Mouse (Mus musculus) limb, embryonic 11.5 days (tissue): ENCODE data around the gene Galnt17. TPM values are rescaled to one million over a fixed set of nuclear protein-coding genes. Genes with fewer than 3 reads are reported as not detected.

Experiments
- ATAC-seq: fragments of 200-750 bp; cut with Nextera tagmentation; 2 replicates; pipeline ENCODE4 v1.8.0; 2017; ENCODE audit warnings: low read depth; ENCODE audit not compliant: insufficient number of reproducible peaks, low FRiP score, low TSS enrichment
- DNase-seq: peaks from one replicate; pipeline ENCODE4 v3.0.0-alpha.2; 2015; ENCODE audit warnings: low spot score
- H3K27ac ChIP-seq: fragments of 300-500 bp; sonication (generic); replicated peaks from 2 replicates; pipeline ENCODE4 v1.5.1; 2014; ENCODE audit warnings: low read depth, mild to moderate bottlenecking, low read length
- H3K27me3 ChIP-seq: fragments of 300-500 bp; sonication (generic); 2 replicates; pipeline ENCODE4 v1.6.1; 2014; ENCODE audit warnings: mild to moderate bottlenecking, low read length, mixed read lengths; ENCODE audit not compliant: control insufficient read depth, insufficient read depth
- H3K36me3 ChIP-seq: fragments of 300-500 bp; sonication (generic); 2 replicates; pipeline ENCODE4 v1.6.1; 2014; ENCODE audit warnings: mild to moderate bottlenecking, low read length, moderate library complexity, mixed read lengths; ENCODE audit not compliant: control insufficient read depth, insufficient read depth
- H3K4me1 ChIP-seq: fragments of 300-500 bp; sonication (generic); 2 replicates; pipeline ENCODE4 v1.6.1; 2014; ENCODE audit warnings: low read length, mixed read lengths; ENCODE audit not compliant: control insufficient read depth, insufficient read depth
- H3K4me2 ChIP-seq: fragments of 300-500 bp; sonication (generic); 2 replicates; pipeline ENCODE4 v1.6.1; 2014; ENCODE audit warnings: low read depth, mild to moderate bottlenecking, moderate library complexity; ENCODE audit not compliant: severe bottlenecking
- H3K4me3 ChIP-seq: fragments of 300-500 bp; sonication (generic); 2 replicates; pipeline ENCODE4 v1.5.1; 2014; ENCODE audit warnings: low read depth, low read length
- H3K9ac ChIP-seq: fragments of 300-500 bp; sonication (generic); 2 replicates; pipeline ENCODE4 v1.6.1; 2014; ENCODE audit warnings: mild to moderate bottlenecking, low read length
- H3K9me3 ChIP-seq: fragments of 300-500 bp; sonication (generic); 2 replicates; pipeline ENCODE4 v1.6.1; 2016; ENCODE audit warnings: low read length; ENCODE audit not compliant: control insufficient read depth
- WGBS: fragments of 180-500 bp; shearing (Covaris S2); extraction: QIAGEN DNeasy Blood & Tissue Kit; methylation state at CpG from one replicate; pipeline ENCODE4 v1.1.7; 2014; 5-methylcytosine and 5-hydroxymethylcytosine counted together
- polyA plus RNA-seq: library from polyadenylated mRNA; unstranded; fragments of >200 nt; fragmentation: Nextera tagmentation; extraction: Ambion mirVana; gene quantifications from 2 replicates; pipeline ENCODE4 v1.2.1, GENCODE M21; 2014

Gene Galnt17
- polyA plus RNA-seq, 1 experiment from 2014 or later: 1.1 TPM

DNA sequence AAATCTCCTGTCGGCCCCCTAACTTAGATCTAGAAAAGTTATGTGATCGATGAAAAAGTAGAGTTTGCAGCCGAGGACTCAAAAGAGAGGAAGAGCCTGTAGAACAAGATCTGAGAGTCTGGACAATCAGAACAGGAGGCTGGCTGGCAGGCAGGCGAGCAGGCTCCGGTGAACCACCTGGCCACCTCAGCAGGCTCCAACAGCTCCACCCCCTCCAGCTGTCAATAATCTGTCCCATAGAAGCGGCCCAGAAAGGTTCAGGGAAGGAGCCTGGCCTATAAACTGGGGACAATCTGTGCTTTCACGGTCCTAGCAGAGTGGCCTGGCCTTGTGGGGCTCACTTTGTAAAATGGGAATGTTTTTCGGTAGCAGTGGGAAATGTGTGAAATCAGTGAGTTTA lies 437.2 kb downstream of the Galnt17 start:
- Histone ChIP-seq H3K4me3 (no peak overlapping the region), H3K4me2 (no peak overlapping the region), H3K27ac (no peak overlapping the region), H3K36me3 (no peaks in the 10 kb centered on the region), H3K4me1 (no peaks in the 10 kb centered on the region), H3K9ac (no peak overlapping the region), H3K27me3 (no peaks in the 10 kb centered on the region), H3K9me3 (no peaks in the 10 kb centered on the region; the same call in 1 of the 2 replicates)
- 50% methylated on average over 8 of the region's 8 CpGs for WGBS
- no peak for DNase-seq
- no peak for ATAC-seq

GRCm38 (mm10) chr5:130869869-130870268 lies 438.4 kb downstream of the Galnt17 start:
- no peaks in the 10 kb centered on the region for H3K27me3 ChIP-seq
- WGBS: 91% methylated on average over 1 of the region's 1 CpGs

DNA sequence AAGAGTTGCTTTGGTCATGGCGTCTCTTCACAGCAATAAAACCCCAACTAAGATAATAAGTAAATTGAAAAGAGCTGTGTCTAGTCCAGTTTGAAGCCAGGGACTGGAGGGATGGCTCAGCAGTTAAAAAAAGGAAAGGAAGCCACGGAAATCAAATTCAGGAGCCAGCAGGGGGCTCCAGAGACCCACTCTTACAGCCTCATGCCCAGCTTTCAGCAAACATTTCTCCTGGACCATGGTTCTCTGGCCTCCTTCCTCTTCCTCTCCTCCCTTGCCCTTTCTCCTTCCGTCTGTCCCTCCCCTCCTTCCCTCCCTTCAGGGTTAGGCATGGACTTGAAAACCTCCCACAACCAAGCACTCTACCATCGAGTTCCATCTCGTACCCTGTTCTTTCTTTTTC lies 446.0 kb downstream of the Galnt17 start:
- no peak overlapping the region for H3K4me3 ChIP-seq
- H3K4me1 ChIP-seq: no peaks in the 10 kb centered on the region
- peak; percentile 69 for DNase-seq
- H3K36me3 ChIP-seq: no peaks in the 10 kb centered on the region
- no peak overlapping the region for H3K4me2 ChIP-seq
- no peak overlapping the region for H3K9ac ChIP-seq
- H3K9me3 ChIP-seq: no peaks in the 10 kb centered on the region
- ATAC-seq: no peak
- H3K27me3 ChIP-seq: no peaks in the 10 kb centered on the region
- 52% methylated on average over 5 of the region's 5 CpGs for WGBS
- H3K27ac ChIP-seq: no peak overlapping the region

More at GRCm38 (mm10) chr5:130869869-130870268, 438.4 kb downstream of the Galnt17 start:
- Histone ChIP-seq H3K4me1 (no peaks in the 10 kb centered on the region), H3K9me3 (no peaks in the 10 kb centered on the region; the same call in 1 of the 2 replicates), H3K27ac (no peak overlapping the region), H3K4me3 (no peak overlapping the region), H3K36me3 (no peaks in the 10 kb centered on the region), H3K9ac (no peak overlapping the region), H3K4me2 (no peak overlapping the region)
- DNase-seq: no peak
- no peak for ATAC-seq

DNA sequence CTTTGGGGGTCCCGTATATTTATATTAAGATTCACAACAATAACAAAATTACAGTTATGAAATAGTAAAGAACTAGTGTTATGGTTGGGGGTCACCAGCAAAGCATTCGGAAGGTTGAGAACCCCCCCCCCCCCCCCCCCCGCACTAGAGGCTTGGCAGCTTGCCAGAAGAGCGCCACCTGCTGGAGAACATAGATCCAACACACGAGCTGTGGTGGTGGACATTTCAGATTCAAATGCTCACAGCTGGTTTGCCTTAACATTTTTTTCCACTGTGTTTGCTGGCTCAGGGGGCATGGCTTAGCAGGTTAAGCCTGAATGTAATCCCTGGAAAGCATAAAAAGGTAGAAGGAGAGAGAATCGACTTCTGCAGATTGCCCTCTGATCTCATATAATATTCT lies 448.6 kb downstream of the Galnt17 start:
- no peaks in the 10 kb centered on the region for H3K4me1 ChIP-seq
- no peak overlapping the region for H3K4me3 ChIP-seq
- H3K4me2 ChIP-seq: no peak overlapping the region
- no peak for ATAC-seq
- no peaks in the 10 kb centered on the region for H3K36me3 ChIP-seq
- H3K27ac ChIP-seq: no peak overlapping the region
- peak; percentile 39 for DNase-seq
- WGBS: 37% methylated on average over 6 of the region's 6 CpGs
- no peaks in the 10 kb centered on the region for H3K27me3 ChIP-seq
- no peaks in the 10 kb centered on the region for H3K9me3 ChIP-seq
- H3K9ac ChIP-seq: no peak overlapping the region

DNA sequence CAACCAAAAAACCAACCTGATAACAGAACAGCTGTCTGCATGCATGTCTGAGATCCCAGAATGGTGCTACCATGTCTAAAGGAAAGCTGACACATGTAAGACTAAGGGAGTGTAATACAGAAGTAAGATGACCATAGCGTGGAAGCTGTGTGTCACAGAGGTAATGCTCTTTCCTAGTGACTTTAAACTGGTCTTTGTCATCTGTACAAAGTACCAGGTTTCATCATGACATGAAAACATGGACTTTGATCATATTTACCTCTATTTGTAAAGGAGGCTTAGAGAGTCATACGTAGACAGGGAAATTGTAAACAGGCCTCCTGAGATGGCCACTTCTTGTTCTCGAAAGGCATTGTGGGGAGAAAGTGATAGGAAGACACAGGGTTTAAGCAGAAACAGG lies 449.6 kb downstream of the Galnt17 start:
- no peak overlapping the region for H3K9ac ChIP-seq
- H3K4me1 ChIP-seq: no peaks in the 10 kb centered on the region
- H3K27me3 ChIP-seq: no peaks in the 10 kb centered on the region
- H3K27ac ChIP-seq: no peak overlapping the region
- no peaks in the 10 kb centered on the region for H3K9me3 ChIP-seq
- 82% methylated on average over 3 of the region's 3 CpGs for WGBS
- H3K4me2 ChIP-seq: no peak overlapping the region
- H3K36me3 ChIP-seq: no peaks in the 10 kb centered on the region
- H3K4me3 ChIP-seq: no peak overlapping the region
- ATAC-seq (no peak), DNase-seq (no peak)

- Histone ChIP-seq H3K27me3 (no peaks in the 10 kb centered on the region), H3K4me2 (no peak overlapping the region), H3K9ac (no peak overlapping the region), H3K27ac (no peak overlapping the region), H3K36me3 (no peaks in the 10 kb centered on the region), H3K4me1 (no peaks in the 10 kb centered on the region), H3K9me3 (no peaks in the 10 kb centered on the region), H3K4me3 (no peak overlapping the region)
- 27% methylated on average over 8 of the region's 8 CpGs for WGBS
- DNase-seq (peak; percentile 81), ATAC-seq (no peak)
These were observed 450.1 kb downstream of the Galnt17 start for GRCm38 (mm10) chr5:130858148-130858547.

- Histone ChIP-seq H3K4me1 (no peaks in the 10 kb centered on the region; the same call in 1 of the 2 replicates), H3K9me3 (no peaks in the 10 kb centered on the region), H3K27me3 (no peaks in the 10 kb centered on the region), H3K36me3 (no peaks in the 10 kb centered on the region), H3K4me3 (no peak overlapping the region), H3K9ac (no peak overlapping the region), H3K27ac (no peak overlapping the region), H3K4me2 (no peak overlapping the region)
- WGBS: 85% methylated on average over 7 of the region's 7 CpGs
- ATAC-seq (no peak), DNase-seq (no peak)
These were observed 453.9 kb downstream of the Galnt17 start for GRCm38 (mm10) chr5:130854430-130854829.

- ATAC-seq (no peak), DNase-seq (peak; percentile 96)
- Histone ChIP-seq H3K4me2 (no peak overlapping the region), H3K4me3 (no peak overlapping the region), H3K36me3 (no peaks in the 10 kb centered on the region), H3K27ac (no peak overlapping the region), H3K27me3 (no peaks in the 10 kb centered on the region), H3K9me3 (no peaks in the 10 kb centered on the region), H3K9ac (no peak overlapping the region), H3K4me1 (no peaks in the 10 kb centered on the region; the same call in 1 of the 2 replicates)
- 1% methylated on average over 10 of the region's 10 CpGs for WGBS
These were observed 454.9 kb downstream of the Galnt17 start for GRCm38 (mm10) chr5:130853371-130853770.

DNA sequence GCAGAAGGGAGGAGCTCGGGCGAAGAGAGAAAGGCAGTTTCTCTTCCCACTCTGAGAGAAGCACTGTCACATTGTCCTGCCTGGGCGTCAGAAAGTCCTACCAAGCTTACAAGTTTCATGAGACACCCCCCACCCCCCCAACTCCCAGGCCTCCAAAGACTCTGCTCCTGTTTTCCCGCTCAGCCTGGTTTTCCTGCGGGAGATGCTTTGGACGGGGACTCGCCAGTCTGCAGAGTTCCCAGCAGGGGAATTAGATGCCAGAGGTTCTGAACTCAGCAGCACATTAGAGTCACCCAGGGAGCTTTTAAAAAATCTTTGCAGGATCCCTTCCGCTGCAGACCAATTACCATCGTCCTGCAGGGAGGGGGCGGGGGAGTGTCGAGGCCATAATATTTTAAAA lies 456.1 kb downstream of the Galnt17 start:
- H3K9me3 ChIP-seq: no peaks in the 10 kb centered on the region
- H3K27ac ChIP-seq: peak overlapping the region; percentile 58; the same call in 1 of the 2 replicates
- 6% methylated on average over 11 of the region's 11 CpGs for WGBS
- peak overlapping the region; percentile 7; the same call in 1 of the 2 replicates for H3K4me3 ChIP-seq
- H3K4me2 ChIP-seq: peak overlapping the region; percentile 42
- H3K36me3 ChIP-seq: no peaks in the 10 kb centered on the region
- DNase-seq: peak; percentile 46
- 0 out of 2 replicates have a peak, but pooled peaks have one; percentile 10 for ATAC-seq
- H3K27me3 ChIP-seq: no peaks in the 10 kb centered on the region
- H3K9ac ChIP-seq: no peak overlapping the region; the same call in 1 of the 2 replicates
- H3K4me1 ChIP-seq: no peaks in the 10 kb centered on the region; the same call in 1 of the 2 replicates
